Mouse (Mus musculus) G1E (cell line): ENCODE results near the gene Fmnl2. TPM values are rescaled to one million over a fixed set of nuclear protein-coding genes. Genes with fewer than 3 reads are reported as not detected.

Experiments used
- ATAC-seq: 2 replicates; pipeline ENCODE4 v1.8.0; 2016; ENCODE audit warnings: mild to moderate bottlenecking; ENCODE audit not compliant: insufficient number of reproducible peaks, poor library complexity, low FRiP score, severe bottlenecking; ENCODE audit errors: extremely low read depth
- DNase-seq: peaks from one replicate; pipeline ENCODE4 v3.0.0; 2012; ENCODE audit warnings: low spot score
- H3K27me3 ChIP-seq: 2 replicates; pipeline ENCODE4 v1.6.1; 2012; ENCODE audit warnings: mild to moderate bottlenecking, low read length, inconsistent platforms; ENCODE audit not compliant: insufficient read depth
- H3K36me3 ChIP-seq: replicated peaks from 2 replicates; pipeline ENCODE3; 2012; ENCODE audit warnings: mild to moderate bottlenecking, inconsistent platforms
- H3K4me1 ChIP-seq: 2 replicates; pipeline ENCODE4 v1.6.1; 2012; ENCODE audit warnings: low read depth, low read length, inconsistent platforms, mixed read lengths; ENCODE audit not compliant: insufficient read depth
- H3K4me3 ChIP-seq: 2 replicates; pipeline ENCODE4 v1.5.1; 2012; ENCODE audit warnings: low read depth, mild to moderate bottlenecking, inconsistent platforms, low read length, moderate library complexity, mixed read lengths
- H3K9me3 ChIP-seq: replicated peaks from 2 replicates; pipeline ENCODE4 v1.6.1; 2012; ENCODE audit warnings: inconsistent platforms
- CTCF ChIP-seq: IDR thresholded peaks from 2 replicates; pipeline ENCODE4 v1.5.1; 2012; ENCODE audit warnings: low read depth, low read length, inconsistent platforms, mixed read lengths
- GATA1 ChIP-seq: IDR thresholded peaks from 2 replicates; pipeline ENCODE4 v1.6.1; 2012; ENCODE audit warnings: borderline replicate concordance, low read length, inconsistent platforms, mixed read lengths
- GATA2 ChIP-seq: IDR thresholded peaks from 2 replicates; pipeline ENCODE4 v1.6.1; 2012; ENCODE audit warnings: low read depth, low read length, inconsistent platforms, borderline replicate concordance
- POLR2AphosphoS5 ChIP-seq: IDR thresholded peaks from 2 replicates; pipeline ENCODE4 v1.6.1; 2012; ENCODE audit warnings: low read depth, low read length, inconsistent platforms; ENCODE audit not compliant: insufficient replicate concordance
- TAL1 ChIP-seq: conservative IDR thresholded peaks from 2 replicates; pipeline ENCODE4 v1.6.1; 2012; ENCODE audit warnings: low read depth, low read length, inconsistent platforms, mixed read lengths
- polyA plus RNA-seq: library from polyadenylated mRNA; stranded (reverse); fragments of >175 nt; gene quantifications from 2 replicates; pipeline ENCODE4 v1.2.3, GENCODE M21; 2012
- total RNA-seq, 2 experiments: library from RNA; stranded (forward) in 1 of 2; stranded (reverse) in 1 of 2; fragments of 200-1000 nt in 1 of 2; fragments of >200 nt in 1 of 2; fragmentation: Nextera tagmentation in 1 of 2; gene quantifications; 2 replicates each; pipeline ENCODE4 v1.2.3; 2014 to 2017

Gene Fmnl2
- total and polyA plus RNA-seq, 3 experiments: not detected

DNA sequence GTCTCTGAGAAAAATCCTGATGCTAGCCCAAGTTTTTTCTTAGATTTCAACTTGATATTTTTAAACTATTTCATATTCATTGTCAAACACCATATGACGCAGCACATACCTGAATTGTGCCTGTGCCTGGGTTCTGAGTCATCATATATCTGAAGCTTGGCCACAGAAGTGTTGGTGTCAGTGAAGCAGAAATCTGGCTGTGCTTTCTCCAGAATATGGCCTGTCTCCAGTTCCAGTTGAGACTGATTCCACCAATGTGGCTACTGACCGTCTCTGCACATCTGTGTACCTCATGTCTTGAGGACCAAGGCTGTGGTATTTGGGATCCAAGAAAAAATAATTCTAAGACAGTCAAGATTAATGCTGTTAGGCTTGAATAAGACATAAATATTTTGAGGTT is 199.6 kb downstream of the Fmnl2 start:
- DNase-seq (no peak), ATAC-seq (no peak)
- Histone ChIP-seq H3K4me3 (no peak overlapping the region), H3K9me3 (no peaks in the 10 kb centered on the region), H3K27me3 (no peaks in the 10 kb centered on the region), H3K4me1 (no peaks in the 10 kb centered on the region), H3K36me3 (no peaks in the 10 kb centered on the region)
- no peak for TF ChIP-seq CTCF
- no peak for TF ChIP-seq GATA2
- no peak for TF ChIP-seq TAL1
- no peak for TF ChIP-seq POLR2AphosphoS5
- TF ChIP-seq GATA1: no peak

DNA sequence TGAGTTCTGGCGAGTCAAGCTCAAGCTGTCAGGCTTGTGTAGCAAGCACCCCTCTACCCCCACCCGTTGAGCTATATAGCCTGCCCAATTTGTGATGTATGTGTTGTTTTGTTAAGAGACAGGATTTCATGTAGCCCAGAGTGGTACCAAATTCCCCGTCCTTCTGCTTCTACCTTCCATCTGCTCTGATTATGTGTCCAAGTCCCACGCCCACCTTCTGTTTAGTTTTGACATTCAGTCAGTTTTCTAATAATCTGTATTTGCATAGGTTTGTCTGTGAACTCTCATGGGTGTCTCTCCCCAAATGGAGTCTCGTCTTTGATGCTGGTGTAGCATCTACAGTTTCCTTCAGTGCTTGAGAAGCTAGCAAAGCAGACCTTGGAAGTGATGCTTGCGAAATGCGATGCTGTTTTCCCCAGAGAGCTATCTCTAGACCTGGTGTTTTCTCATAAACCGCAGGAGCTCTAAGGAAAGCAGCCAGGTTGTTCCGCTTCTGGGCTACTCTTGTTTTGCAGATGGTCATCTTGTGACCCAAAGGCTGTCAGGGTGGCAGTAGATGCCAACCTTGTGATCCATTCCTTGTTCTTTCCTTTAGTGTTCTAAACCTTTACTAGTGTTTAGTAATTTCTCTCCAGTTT is 203.8 kb downstream of the Fmnl2 start:
- Histone ChIP-seq H3K27me3 (no peaks in the 10 kb centered on the region), H3K9me3 (no peaks in the 10 kb centered on the region), H3K4me1 (no peaks in the 10 kb centered on the region), H3K36me3 (no peaks in the 10 kb centered on the region), H3K4me3 (no peak overlapping the region)
- DNase-seq (no peak), ATAC-seq (no peak)
- TF ChIP-seq GATA1 (no peak), POLR2AphosphoS5 (no peak), GATA2 (no peak), TAL1 (no peak), CTCF (no peak)

DNA sequence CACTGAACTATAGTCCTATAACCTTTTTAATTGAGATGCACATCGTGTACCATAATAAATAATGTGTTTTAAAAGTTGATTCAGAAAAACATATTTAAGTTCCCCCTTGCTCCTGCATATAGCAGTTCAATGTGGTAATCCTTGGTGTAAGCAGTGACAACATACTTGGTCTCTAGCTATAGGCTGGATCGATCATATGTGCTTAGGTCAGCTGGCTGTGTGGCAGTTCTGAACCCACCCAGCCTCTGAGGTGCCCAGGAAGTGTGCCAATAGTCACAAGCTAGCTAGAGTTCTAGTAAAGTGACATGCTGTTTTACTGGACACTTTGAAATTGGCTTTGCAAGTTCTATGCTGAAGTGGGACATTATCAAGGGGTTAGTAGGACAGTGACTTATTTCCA is 209.3 kb downstream of the Fmnl2 start:
- no peak for ATAC-seq
- TF ChIP-seq GATA1: no peak
- no peak for TF ChIP-seq CTCF
- Histone ChIP-seq H3K36me3 (no peaks in the 10 kb centered on the region), H3K27me3 (no peaks in the 10 kb centered on the region), H3K4me3 (no peak overlapping the region), H3K4me1 (no peaks in the 10 kb centered on the region), H3K9me3 (no peaks in the 10 kb centered on the region)
- no peak for DNase-seq

DNA sequence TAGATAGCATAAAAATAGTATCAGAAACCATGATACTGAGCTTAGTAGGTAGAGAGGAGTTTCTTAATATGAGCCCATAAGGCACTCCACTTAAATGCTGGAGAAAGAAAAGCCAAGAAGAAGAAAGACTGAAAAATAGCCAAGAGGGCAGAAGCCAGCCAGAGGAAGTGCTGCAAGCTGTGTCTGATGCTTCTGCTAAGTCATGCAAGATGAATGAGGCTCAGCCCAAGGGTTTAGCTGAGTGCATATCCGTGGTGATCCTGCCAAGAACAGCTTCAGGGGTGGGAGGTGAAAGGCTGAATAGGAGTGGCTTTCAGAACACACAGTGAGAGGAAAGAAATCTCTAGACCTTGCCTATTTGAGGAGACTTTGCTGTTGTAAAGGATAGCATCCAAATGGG is 212.9 kb downstream of the Fmnl2 start:
- ATAC-seq: no peak
- Histone ChIP-seq H3K4me3 (no peak overlapping the region), H3K27me3 (no peaks in the 10 kb centered on the region), H3K36me3 (no peaks in the 10 kb centered on the region), H3K9me3 (no peaks in the 10 kb centered on the region), H3K4me1 (no peaks in the 10 kb centered on the region)
- DNase-seq: no peak
- no peak for TF ChIP-seq POLR2AphosphoS5
- TF ChIP-seq GATA1: no peak
- no peak for TF ChIP-seq TAL1
- no peak for TF ChIP-seq GATA2
- TF ChIP-seq CTCF: no peak

DNA sequence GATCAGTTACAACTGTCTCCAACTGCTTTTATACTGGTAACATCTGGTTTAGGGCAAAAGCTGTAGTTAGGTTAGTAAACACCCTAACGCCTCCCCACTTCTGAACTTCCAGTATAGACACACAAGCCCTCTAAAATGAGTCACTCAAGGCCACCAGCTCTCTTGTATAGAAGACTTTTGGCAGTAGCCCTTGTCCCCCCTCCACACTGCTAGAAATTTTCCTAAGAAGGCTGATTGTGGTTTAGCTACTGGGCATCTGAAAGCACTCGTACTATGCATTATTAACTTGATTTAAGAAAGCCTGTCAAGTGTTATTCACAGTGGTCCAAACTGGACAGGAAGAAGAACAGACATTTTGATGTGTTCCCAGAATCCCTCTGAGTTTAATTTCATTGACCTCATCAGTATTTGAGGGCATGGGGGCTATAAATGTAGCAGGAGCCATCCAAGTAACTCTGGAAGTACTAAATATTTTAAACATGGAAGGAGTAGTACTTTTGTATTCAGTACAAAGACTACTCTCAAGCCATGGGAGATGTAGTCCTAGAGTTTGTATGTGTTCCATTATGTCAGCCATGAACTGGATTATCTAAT is 222.1 kb downstream of the Fmnl2 start:
- ATAC-seq (no peak), DNase-seq (no peak)
- Histone ChIP-seq H3K36me3 (no peaks in the 10 kb centered on the region), H3K4me1 (no peaks in the 10 kb centered on the region), H3K27me3 (no peaks in the 10 kb centered on the region), H3K9me3 (no peaks in the 10 kb centered on the region), H3K4me3 (no peak overlapping the region)
- TF ChIP-seq GATA2 (no peak), POLR2AphosphoS5 (no peak), GATA1 (no peak), TAL1 (no peak), CTCF (no peak)

DNA sequence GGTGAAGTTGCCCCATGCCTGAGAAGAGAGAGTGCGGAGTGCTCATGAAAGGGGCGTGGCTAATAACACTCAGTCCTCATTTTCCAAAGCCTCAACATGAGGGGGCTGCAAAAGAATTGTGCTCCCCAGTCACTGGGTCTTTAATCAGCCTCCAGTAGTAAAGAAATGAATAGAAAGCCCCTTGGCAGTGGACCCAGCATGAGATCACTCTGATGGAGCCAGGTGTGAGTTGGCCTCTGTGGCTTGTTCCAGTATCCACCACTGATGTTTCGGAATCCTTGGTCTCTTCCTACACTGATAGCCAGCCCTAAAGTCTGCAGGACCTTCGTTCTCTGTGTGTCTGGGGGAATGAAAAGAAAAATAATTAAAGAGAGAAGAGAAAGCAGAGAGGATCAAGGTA is 224.4 kb downstream of the Fmnl2 start:
- Histone ChIP-seq H3K4me1 (no peaks in the 10 kb centered on the region), H3K9me3 (no peaks in the 10 kb centered on the region), H3K4me3 (no peak overlapping the region), H3K36me3 (no peaks in the 10 kb centered on the region), H3K27me3 (no peaks in the 10 kb centered on the region)
- DNase-seq (no peak), ATAC-seq (no peak)
- TF ChIP-seq TAL1: no peak
- TF ChIP-seq GATA2: no peak
- TF ChIP-seq GATA1: no peak
- TF ChIP-seq CTCF: no peak
- no peak for TF ChIP-seq POLR2AphosphoS5

DNA sequence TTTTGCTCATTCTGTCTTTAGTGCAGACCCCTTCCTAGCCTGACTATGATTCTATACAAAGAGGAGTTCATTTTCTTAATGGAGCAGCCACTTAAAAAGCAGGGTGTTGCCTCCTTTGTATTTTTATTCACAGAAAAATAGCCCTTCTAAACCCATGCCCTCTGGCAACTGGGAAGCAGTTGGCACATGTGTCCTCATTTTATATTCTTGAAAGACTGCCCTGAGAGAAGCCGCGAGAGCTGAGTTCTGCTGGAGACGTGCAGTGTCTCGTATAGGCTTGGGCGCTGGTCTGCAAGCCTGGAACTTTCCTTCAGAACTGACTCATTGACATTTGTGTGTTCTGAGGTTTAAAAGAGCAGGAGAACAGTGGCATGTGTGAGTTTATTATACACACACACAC is 224.8 kb downstream of the Fmnl2 start:
- Histone ChIP-seq H3K4me1 (no peaks in the 10 kb centered on the region), H3K4me3 (no peak overlapping the region), H3K36me3 (no peaks in the 10 kb centered on the region), H3K27me3 (no peaks in the 10 kb centered on the region), H3K9me3 (no peaks in the 10 kb centered on the region)
- TF ChIP-seq GATA1 (no peak), CTCF (no peak), POLR2AphosphoS5 (no peak), GATA2 (no peak), TAL1 (no peak)
- DNase-seq (no peak), ATAC-seq (no peak)
